Mouse (Mus musculus): ENCODE measurements at regions not wholly inside any gene's neighbourhood (a gene's known extent, or its start where the extent isn't known, plus 50 kb on each side); places are given as distances from the start of the nearest gene placed in this dataset.

GRCm38 (mm10) chr14:72942571-72942970 lies 106.3 kb downstream of the Cysltr2 start:
- Histone ChIP-seq H3K4me3 (no peak overlapping the region), H3K27ac (no peak overlapping the region)
- no peak for DNase-seq (ENCODE audit: low spot score in 2 of 2)
- TF ChIP-seq CTCF (conservative IDR thresholded peaks at IDR 0.05) = no peak

DNA sequence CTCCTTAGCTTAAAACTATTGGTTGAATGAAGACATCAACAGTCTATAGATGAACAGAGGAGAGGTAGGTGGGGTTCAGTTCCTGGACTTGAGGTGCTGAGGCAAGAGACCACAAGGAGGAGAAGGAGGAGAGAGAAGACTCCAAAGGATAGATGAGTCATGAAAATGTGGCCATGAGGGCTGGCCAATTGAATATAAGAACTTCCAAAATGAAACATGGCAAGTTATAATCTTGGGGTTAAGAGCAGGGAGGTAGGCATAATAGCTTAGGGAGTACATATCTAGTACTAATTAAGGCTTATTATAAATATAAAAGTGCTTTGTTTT lies 109.9 kb downstream of the Cysltr2 start:
- Histone ChIP-seq H3K27ac (no peak overlapping the region), H3K4me3 (no peak overlapping the region)
- DNase-seq (ENCODE audit: low spot score in 2 of 2) = no peak
- no peak for TF ChIP-seq CTCF (conservative IDR thresholded peaks at IDR 0.05)

GRCm38 (mm10) chr14:72938382-72939066 lies 110.4 kb downstream of the Cysltr2 start:
- TF ChIP-seq CTCF (conservative IDR thresholded peaks at IDR 0.05) = no peak
- DNase-seq (ENCODE audit: low spot score in 2 of 2) = no peak
- Histone ChIP-seq H3K4me3 (no peak overlapping the region), H3K27ac (no peak overlapping the region)

DNA sequence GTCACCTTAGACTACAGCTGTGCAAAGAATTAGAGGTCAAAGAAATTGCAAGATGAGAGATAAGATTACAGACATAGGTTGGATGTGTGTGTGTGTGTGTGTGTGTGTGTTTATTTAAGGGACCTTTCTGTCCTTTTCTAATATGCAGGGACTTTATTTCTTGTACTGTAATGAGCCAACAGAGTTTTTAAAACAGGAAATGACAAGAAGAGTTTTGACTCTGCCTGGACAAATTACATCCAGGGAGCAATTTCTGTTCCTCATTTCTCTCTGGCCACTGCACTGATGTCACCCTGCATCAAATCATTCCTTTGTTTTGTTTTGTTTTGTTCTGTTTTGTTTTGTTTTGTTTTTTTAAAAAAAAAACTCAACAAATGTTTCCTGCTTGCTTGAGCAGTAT lies 115.3 kb downstream of the Cysltr2 start:
- no peak for TF ChIP-seq CTCF (conservative IDR thresholded peaks at IDR 0.05)
- H3K27ac ChIP-seq = no peak overlapping the region
- H3K4me3 ChIP-seq = no peak overlapping the region
- no peak for DNase-seq (ENCODE audit: low spot score in 2 of 2)

GRCm38 (mm10) chr14:72932296-72932695 lies 116.6 kb downstream of the Cysltr2 start:
- no peak for DNase-seq (ENCODE audit: low spot score in 2 of 2)
- Histone ChIP-seq H3K4me3 (no peak overlapping the region), H3K27ac (no peak overlapping the region)
- TF ChIP-seq CTCF (conservative IDR thresholded peaks at IDR 0.05) = no peak

- no peak overlapping the region for H3K27ac ChIP-seq
These were observed 147.6 kb downstream of the Cysltr2 start for GRCm38 (mm10) chr14:72901171-72901926.

DNA sequence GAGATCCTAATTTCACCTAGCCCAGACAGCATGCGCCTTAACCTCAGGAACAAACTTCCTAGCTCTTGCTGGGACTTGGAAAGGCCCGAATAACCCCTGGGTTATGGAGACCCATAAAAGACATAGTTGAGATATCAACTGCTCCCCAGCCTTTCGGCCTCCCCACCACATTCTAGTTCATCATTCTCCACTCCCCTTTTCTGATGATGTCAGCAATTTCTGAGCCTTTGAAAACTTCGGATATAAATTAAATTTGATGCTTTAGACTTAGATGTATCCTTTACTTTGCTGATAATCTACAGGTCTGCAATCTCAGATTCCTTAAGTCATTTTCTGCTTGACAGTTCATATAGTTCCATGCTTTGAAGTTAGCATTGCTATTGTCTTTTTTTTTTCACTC lies 149.3 kb downstream of the Cysltr2 start:
- no peak overlapping the region for H3K27ac ChIP-seq
- no peak for DNase-seq (ENCODE audit: low spot score in 2 of 2)
- no peak overlapping the region for H3K4me3 ChIP-seq
- TF ChIP-seq CTCF (conservative IDR thresholded peaks at IDR 0.05) = no peak

More at GRCm38 (mm10) chr14:72901171-72901926, 147.6 kb downstream of the Cysltr2 start:
- no peak for DNase-seq (ENCODE audit: low spot score in 2 of 2)
- TF ChIP-seq CTCF (conservative IDR thresholded peaks at IDR 0.05) = no peak
- no peak overlapping the region for H3K4me3 ChIP-seq

- no peak for TF ChIP-seq CTCF (conservative IDR thresholded peaks at IDR 0.05)
- DNase-seq (ENCODE audit: low spot score in 2 of 2) = no peak
These were observed 156.6 kb downstream of the Cysltr2 start for GRCm38 (mm10) chr14:72892316-72892715.

GRCm38 (mm10) chr14:72889663-72890062 lies 159.3 kb downstream of the Cysltr2 start:
- H3K27ac ChIP-seq = no peak overlapping the region
- DNase-seq (ENCODE audit: low spot score in 2 of 2) = no peak
- TF ChIP-seq CTCF (conservative IDR thresholded peaks at IDR 0.05) = no peak
- no peak overlapping the region for H3K4me3 ChIP-seq

More at GRCm38 (mm10) chr14:72892316-72892715, 156.6 kb downstream of the Cysltr2 start:
- no peak overlapping the region for H3K27ac ChIP-seq
- H3K4me3 ChIP-seq = no peak overlapping the region

DNA sequence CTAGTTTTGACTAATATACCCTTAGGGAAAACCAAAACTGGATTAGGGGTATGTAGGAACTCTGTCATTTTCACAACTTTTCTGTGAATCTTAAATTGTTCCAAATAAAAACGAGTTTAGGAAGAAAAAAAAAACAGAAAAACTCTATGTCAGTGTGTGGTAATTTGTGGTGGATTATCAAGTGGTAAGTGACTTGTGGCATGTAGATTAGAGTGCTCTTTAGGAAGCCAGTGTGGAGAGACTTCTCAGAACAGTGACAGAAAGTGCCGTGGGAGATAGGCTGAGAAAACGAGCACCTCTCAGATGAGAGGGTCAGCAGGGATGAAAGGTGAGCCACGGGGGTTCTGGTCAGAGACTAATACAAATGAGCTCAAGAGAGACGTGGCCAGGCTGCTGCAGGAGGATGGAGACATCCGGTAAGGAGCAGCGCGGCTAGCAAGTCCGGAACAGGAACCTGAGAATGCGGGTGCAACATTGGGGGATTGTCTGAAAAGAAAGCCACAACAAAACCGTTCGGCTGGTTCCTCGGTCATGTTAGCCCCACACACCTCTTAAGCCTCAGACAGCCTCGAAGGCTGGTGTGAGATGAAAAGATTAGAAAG lies 161.3 kb downstream of the Cysltr2 start:
- H3K4me3 ChIP-seq = no peak overlapping the region
- no peak overlapping the region for H3K27ac ChIP-seq
- no peak for TF ChIP-seq CTCF (conservative IDR thresholded peaks at IDR 0.05)
- DNase-seq (ENCODE audit: low spot score in 2 of 2) = no peak

GRCm38 (mm10) chr14:72886935-72887369 lies 162.0 kb downstream of the Cysltr2 start:
- H3K27ac ChIP-seq = no peak overlapping the region
- no peak overlapping the region for H3K4me3 ChIP-seq
- TF ChIP-seq CTCF (conservative IDR thresholded peaks at IDR 0.05) = no peak
- no peak for DNase-seq (ENCODE audit: low spot score in 2 of 2)

- no peak for DNase-seq (ENCODE audit: low spot score in 2 of 2)
- Histone ChIP-seq H3K4me3 (no peak overlapping the region), H3K27ac (no peak overlapping the region)
- no peak for TF ChIP-seq CTCF (conservative IDR thresholded peaks at IDR 0.05)
These were observed 163.1 kb downstream of the Cysltr2 start for GRCm38 (mm10) chr14:72885824-72886223.

GRCm38 (mm10) chr14:72884561-72884960 lies 164.4 kb downstream of the Cysltr2 start:
- H3K4me3 ChIP-seq = no peak overlapping the region
- no peak for TF ChIP-seq CTCF (conservative IDR thresholded peaks at IDR 0.05)
- no peak overlapping the region for H3K27ac ChIP-seq
- no peak for DNase-seq (ENCODE audit: low spot score in 2 of 2)

All from layer of hippocampus, adult 2 months (tissue).